Mouse (Mus musculus): ENCODE results near the gene Gm30191. TPM values are rescaled to one million over a fixed set of nuclear protein-coding genes. Genes with fewer than 3 reads are reported as not detected.

Gm30191 gene
- polyA plus RNA-seq, 1 experiment, result not detected

GRCm38 (mm10) chr4:134296523-134296922 lies 49.8 kb downstream of the Gm30191 start:
- H3K79me2 ChIP-seq (ENCODE audit: control insufficient read depth, insufficient read depth), result no peaks in the 10 kb centered on the region
- H3K4me2 ChIP-seq (ENCODE audit: low read depth), result no peak overlapping the region
- TF ChIP-seq MYOD1 (IDR thresholded peaks at IDR 0.05; ENCODE audit: control insufficient read depth in 1 of 3, insufficient read length in 2 of 3, low read depth in 2 of 3) (no peak), E2F4 (IDR thresholded peaks at IDR 0.05; ENCODE audit: insufficient read depth) (no peak), TCF12 (IDR thresholded peaks at IDR 0.05; ENCODE audit: insufficient read depth, poor library complexity, severe bottlenecking) (no peak), SRF (IDR thresholded peaks at IDR 0.05; ENCODE audit: control insufficient read depth, insufficient read length, low read depth) (no peak), USF1 (IDR thresholded peaks at IDR 0.05; ENCODE audit: low read depth) (no peak), POLR2AphosphoS2 (IDR thresholded peaks at IDR 0.05; ENCODE audit: insufficient read length, low read depth) (no peak), MYOG (IDR thresholded peaks at IDR 0.05; ENCODE audit: control insufficient read depth in 1 of 3, insufficient read depth in 1 of 3, insufficient read length in 2 of 3, low read depth in 2 of 3) (no peak)
- no peaks in the 10 kb centered on the region for H3K27me3 ChIP-seq (ENCODE audit: control insufficient read depth, insufficient read depth, insufficient read length)
- no peak overlapping the region for H3K4me3 ChIP-seq
- no peak overlapping the region for H3ac ChIP-seq (ENCODE audit: control insufficient read depth, insufficient read length)
- H3K36me3 ChIP-seq (ENCODE audit: control insufficient read depth, insufficient read depth), result no peaks in the 10 kb centered on the region

DNA sequence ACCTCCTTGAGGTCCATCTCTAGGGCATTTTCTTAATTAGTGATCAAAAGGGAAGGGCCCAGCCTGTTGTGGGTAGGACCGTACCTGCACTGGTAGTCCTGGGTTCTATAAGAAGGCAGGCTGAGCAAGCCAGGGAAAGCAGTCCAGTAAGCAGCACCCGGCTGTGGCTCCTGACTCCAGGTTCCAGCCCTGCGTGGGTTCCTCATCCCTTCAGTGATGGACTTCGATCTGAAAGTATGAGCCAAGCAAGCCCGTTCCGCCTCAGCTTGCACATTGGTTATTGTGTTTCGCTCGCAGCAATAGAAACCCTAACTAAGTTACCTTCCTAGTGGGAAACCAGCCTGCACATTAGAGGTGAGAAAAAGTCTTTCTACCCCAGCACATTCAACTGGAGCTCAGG lies 50.6 kb downstream of the Gm30191 start:
- H3K4me2 ChIP-seq (ENCODE audit: low read depth), result no peak overlapping the region
- H3K4me3 ChIP-seq, result no peak overlapping the region
- no peak overlapping the region for H3ac ChIP-seq (ENCODE audit: control insufficient read depth, insufficient read length)
- TF ChIP-seq E2F4 (IDR thresholded peaks at IDR 0.05; ENCODE audit: insufficient read depth), result no peak
- no peak for TF ChIP-seq TCF12 (IDR thresholded peaks at IDR 0.05; ENCODE audit: insufficient read depth, poor library complexity, severe bottlenecking)
- TF ChIP-seq REST (IDR thresholded peaks at IDR 0.05; ENCODE audit: insufficient read depth, insufficient read length), result no peak
- no peak for TF ChIP-seq POLR2AphosphoS2 (IDR thresholded peaks at IDR 0.05; ENCODE audit: insufficient read length, low read depth)
- no peak for TF ChIP-seq POLR2A (IDR thresholded peaks at IDR 0.05; ENCODE audit: insufficient read length, low read depth)
- no peak for TF ChIP-seq MYOG (IDR thresholded peaks at IDR 0.05; ENCODE audit: control insufficient read depth in 1 of 3, insufficient read depth in 1 of 3, insufficient read length in 2 of 3, low read depth in 2 of 3)
- no peak for TF ChIP-seq USF1 (IDR thresholded peaks at IDR 0.05; ENCODE audit: low read depth)
- TF ChIP-seq MYOD1 (IDR thresholded peaks at IDR 0.05; ENCODE audit: control insufficient read depth in 1 of 3, insufficient read length in 2 of 3, low read depth in 2 of 3), result no peak
- no peak for TF ChIP-seq MAX (IDR thresholded peaks at IDR 0.05; ENCODE audit: low read depth)
- TF ChIP-seq CEBPB (IDR thresholded peaks at IDR 0.05; ENCODE audit: insufficient read depth, poor library complexity, severe bottlenecking), result no peak
- no peak for TF ChIP-seq SRF (IDR thresholded peaks at IDR 0.05; ENCODE audit: control insufficient read depth, insufficient read length, low read depth)
- TF ChIP-seq TCF3 (IDR thresholded peaks at IDR 0.05; ENCODE audit: insufficient read length, low read depth), result no peak
- H3K79me2 ChIP-seq (ENCODE audit: control insufficient read depth, insufficient read depth), result no peaks in the 10 kb centered on the region
- no peaks in the 10 kb centered on the region for H3K36me3 ChIP-seq (ENCODE audit: control insufficient read depth, insufficient read depth)
- no peaks in the 10 kb centered on the region for H3K27me3 ChIP-seq (ENCODE audit: control insufficient read depth, insufficient read depth, insufficient read length)

DNA sequence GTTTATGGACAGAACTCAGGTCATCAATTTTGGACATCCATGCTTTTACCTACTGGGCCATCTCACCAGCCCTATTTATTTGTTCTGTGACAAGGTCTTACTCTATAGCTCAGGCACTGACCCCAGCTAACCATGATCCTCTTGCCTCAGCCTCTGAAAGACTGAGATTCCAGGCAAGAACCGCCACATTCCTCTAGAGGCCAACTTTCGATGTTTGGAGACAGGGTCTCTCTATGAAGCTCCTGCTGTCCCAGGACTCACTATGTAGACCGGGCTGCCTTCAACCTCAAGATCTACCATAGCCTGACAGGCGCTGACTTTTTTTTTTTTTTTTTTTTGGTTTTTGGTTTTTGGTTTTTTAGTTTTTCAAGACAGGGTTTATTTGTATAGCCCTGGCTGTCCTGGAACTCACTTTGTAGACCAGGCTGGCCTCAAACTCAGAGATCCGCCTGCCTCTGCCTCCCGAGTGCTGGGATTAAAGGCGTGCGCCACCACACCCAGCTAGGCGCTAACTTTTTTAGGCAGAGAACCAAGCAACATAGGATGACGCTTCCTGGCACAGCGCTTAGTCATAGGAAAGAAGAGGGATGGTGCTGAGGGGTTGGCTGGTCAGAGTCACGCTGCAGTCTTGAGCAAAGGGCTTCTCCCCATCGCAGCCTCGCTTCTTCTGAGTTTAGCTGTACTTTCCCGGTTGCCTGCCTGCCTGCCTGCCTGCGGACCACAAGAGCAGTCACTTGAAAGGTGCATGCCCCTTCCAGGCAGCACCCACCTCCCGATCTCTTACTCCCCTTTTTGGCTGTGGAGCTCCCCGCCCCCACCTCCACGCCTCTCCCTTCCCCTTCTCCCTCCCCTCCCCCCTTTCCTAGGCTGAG lies 52.1 kb downstream of the Gm30191 start:
- no peaks in the 10 kb centered on the region for H3K36me3 ChIP-seq (ENCODE audit: control insufficient read depth, insufficient read depth)
- no peak overlapping the region for H3K4me3 ChIP-seq
- TF ChIP-seq MYOD1 (IDR thresholded peaks at IDR 0.05; ENCODE audit: control insufficient read depth in 1 of 3, insufficient read length in 2 of 3, low read depth in 2 of 3) (no peak), MAX (IDR thresholded peaks at IDR 0.05; ENCODE audit: low read depth) (no peak), CEBPB (IDR thresholded peaks at IDR 0.05; ENCODE audit: insufficient read depth, poor library complexity, severe bottlenecking) (no peak), TCF12 (IDR thresholded peaks at IDR 0.05; ENCODE audit: insufficient read depth, poor library complexity, severe bottlenecking) (no peak), SRF (IDR thresholded peaks at IDR 0.05; ENCODE audit: control insufficient read depth, insufficient read length, low read depth) (no peak), MYOG (IDR thresholded peaks at IDR 0.05; ENCODE audit: control insufficient read depth in 1 of 3, insufficient read depth in 1 of 3, insufficient read length in 2 of 3, low read depth in 2 of 3) (no peak), POLR2A (IDR thresholded peaks at IDR 0.05; ENCODE audit: insufficient read length, low read depth) (no peak), USF1 (IDR thresholded peaks at IDR 0.05; ENCODE audit: low read depth) (no peak), REST (IDR thresholded peaks at IDR 0.05; ENCODE audit: insufficient read depth, insufficient read length) (no peak), E2F4 (IDR thresholded peaks at IDR 0.05; ENCODE audit: insufficient read depth) (no peak), POLR2AphosphoS2 (IDR thresholded peaks at IDR 0.05; ENCODE audit: insufficient read length, low read depth) (no peak), TCF3 (IDR thresholded peaks at IDR 0.05; ENCODE audit: insufficient read length, low read depth) (no peak)
- no peaks in the 10 kb centered on the region for H3K27me3 ChIP-seq (ENCODE audit: control insufficient read depth, insufficient read depth, insufficient read length)
- no peaks in the 10 kb centered on the region for H3K79me2 ChIP-seq (ENCODE audit: control insufficient read depth, insufficient read depth)
- no peak overlapping the region for H3ac ChIP-seq (ENCODE audit: control insufficient read depth, insufficient read length)
- no peak overlapping the region for H3K4me2 ChIP-seq (ENCODE audit: low read depth)

DNA sequence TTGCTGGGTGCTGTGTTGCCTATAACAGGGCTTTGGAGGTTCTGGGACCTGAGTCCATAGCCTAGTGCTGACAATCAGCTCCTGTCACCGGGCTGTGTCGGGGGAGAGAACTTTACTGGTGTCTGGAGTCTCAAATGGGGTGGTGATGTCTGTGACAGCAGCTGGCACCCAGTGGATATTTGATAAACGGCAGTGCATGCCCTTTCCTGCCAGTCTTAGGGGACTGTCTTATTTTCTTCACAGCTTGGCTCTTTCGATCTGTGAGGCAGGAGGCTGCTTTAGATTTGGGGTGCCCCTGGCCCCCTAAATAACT lies 52.7 kb downstream of the Gm30191 start:
- Histone ChIP-seq H3K4me3 (no peak overlapping the region), H3K4me2 (ENCODE audit: low read depth) (no peak overlapping the region), H3K79me2 (ENCODE audit: control insufficient read depth, insufficient read depth) (no peaks in the 10 kb centered on the region), H3K36me3 (ENCODE audit: control insufficient read depth, insufficient read depth) (no peaks in the 10 kb centered on the region), H3ac (ENCODE audit: control insufficient read depth, insufficient read length) (no peak overlapping the region), H3K27me3 (ENCODE audit: control insufficient read depth, insufficient read depth, insufficient read length) (no peaks in the 10 kb centered on the region)
- TF ChIP-seq MYOG (IDR thresholded peaks at IDR 0.05; ENCODE audit: control insufficient read depth in 1 of 3, insufficient read depth in 1 of 3, insufficient read length in 2 of 3, low read depth in 2 of 3) (peak in 1 of 3 experiments; percentile 26), MYOD1 (IDR thresholded peaks at IDR 0.05; ENCODE audit: control insufficient read depth in 1 of 3, insufficient read length in 2 of 3, low read depth in 2 of 3) (peak in 1 of 3 experiments; percentile 25), POLR2A (IDR thresholded peaks at IDR 0.05; ENCODE audit: insufficient read length, low read depth) (no peak)

Other genes with a start within 250 kb of the Gm30191 start
- gene Dhdds, start 246.0 kb upstream of the Gm30191 start, polyA plus RNA-seq (2012; fragmentation: generic; extraction: Trizol), result 30.5 TPM
- 0.16 TPM for gene Lin28a, start 228.1 kb upstream of the Gm30191 start, polyA plus RNA-seq (2012; fragmentation: generic; extraction: Trizol)
- not detected for gene Zfp683, start 193.1 kb upstream of the Gm30191 start, polyA plus RNA-seq (2012; fragmentation: generic; extraction: Trizol)
- gene Crybg2, start 186.1 kb upstream of the Gm30191 start, polyA plus RNA-seq (2012; fragmentation: generic; extraction: Trizol), result 0.58 TPM
- not detected for gene Cd52, start 151.9 kb upstream of the Gm30191 start, polyA plus RNA-seq (2012; fragmentation: generic; extraction: Trizol)
- gene Ubxn11, start 144.4 kb upstream of the Gm30191 start, polyA plus RNA-seq (2012; fragmentation: generic; extraction: Trizol), result 1.5 TPM
- gene Sh3bgrl3, start 118.1 kb upstream of the Gm30191 start, polyA plus RNA-seq (2012; fragmentation: generic; extraction: Trizol), result 262 TPM
- gene Cep85, start 59.8 kb upstream of the Gm30191 start, polyA plus RNA-seq (2012; fragmentation: generic; extraction: Trizol), result 21.4 TPM
- not detected for gene Gm7534, start 43.9 kb upstream of the Gm30191 start, polyA plus RNA-seq (2012; fragmentation: generic; extraction: Trizol)
- gene Catsper4, start 19.6 kb upstream of the Gm30191 start, polyA plus RNA-seq (2012; fragmentation: generic; extraction: Trizol), result not detected
- 0.29 TPM for gene Cnksr1, start 8.5 kb upstream of the Gm30191 start, polyA plus RNA-seq (2012; fragmentation: generic; extraction: Trizol)
- 0.43 TPM for gene E130218I03Rik, start 3.3 kb upstream of the Gm30191 start, polyA plus RNA-seq (2012; fragmentation: generic; extraction: Trizol)
- gene Zfp593, start 1.3 kb upstream of the Gm30191 start, polyA plus RNA-seq (2012; fragmentation: generic; extraction: Trizol), result 15.7 TPM
- 0.17 TPM for gene Grrp1, start 7.2 kb downstream of the Gm30191 start, polyA plus RNA-seq (2012; fragmentation: generic; extraction: Trizol)
- 1.6 TPM for gene Pdik1l, start 41.0 kb downstream of the Gm30191 start, polyA plus RNA-seq (2012; fragmentation: generic; extraction: Trizol)
- 29.1 TPM for gene Trim63, start 68.2 kb downstream of the Gm30191 start, polyA plus RNA-seq (2012; fragmentation: generic; extraction: Trizol)
- gene Slc30a2, start 96.2 kb downstream of the Gm30191 start, polyA plus RNA-seq (2012; fragmentation: generic; extraction: Trizol), result 0.35 TPM
- gene Extl1, start 136.9 kb downstream of the Gm30191 start, polyA plus RNA-seq (2012; fragmentation: generic; extraction: Trizol), result 22.4 TPM
- gene Pafah2, start 149.4 kb downstream of the Gm30191 start, polyA plus RNA-seq (2012; fragmentation: generic; extraction: Trizol), result 7.1 TPM
- gene Stmn1, start 221.4 kb downstream of the Gm30191 start, polyA plus RNA-seq (2012; fragmentation: generic; extraction: Trizol), result 213 TPM
- 9.5 TPM for gene Paqr7, start 249.8 kb downstream of the Gm30191 start, polyA plus RNA-seq (2012; fragmentation: generic; extraction: Trizol)

Measured in myocyte (in vitro differentiated cells).